Mouse (Mus musculus): ENCODE measurements around the gene Pfdn4.

Gene Pfdn4

DNA sequence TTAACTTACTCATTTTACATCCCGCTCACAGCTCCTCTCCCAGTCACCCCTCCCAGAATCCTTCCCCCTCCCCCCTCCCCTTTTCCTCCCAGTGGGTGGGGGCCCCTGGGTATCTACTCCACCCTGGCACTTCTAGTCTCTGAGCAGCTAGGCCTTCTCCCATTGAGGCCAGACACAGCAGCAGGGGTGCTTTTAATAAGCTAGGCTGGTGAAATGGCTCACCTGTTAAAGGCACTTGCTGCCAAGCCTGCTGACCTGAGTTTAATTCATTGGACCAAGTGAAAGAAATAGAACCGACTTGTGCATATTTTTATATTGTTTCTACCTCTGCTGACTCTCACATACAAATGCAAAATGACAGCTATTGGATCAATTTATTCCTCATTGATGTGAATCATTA, 52.9 kb downstream of the Pfdn4 start:
- DNase-seq (ENCODE audit: low read depth) = no peak

DNA sequence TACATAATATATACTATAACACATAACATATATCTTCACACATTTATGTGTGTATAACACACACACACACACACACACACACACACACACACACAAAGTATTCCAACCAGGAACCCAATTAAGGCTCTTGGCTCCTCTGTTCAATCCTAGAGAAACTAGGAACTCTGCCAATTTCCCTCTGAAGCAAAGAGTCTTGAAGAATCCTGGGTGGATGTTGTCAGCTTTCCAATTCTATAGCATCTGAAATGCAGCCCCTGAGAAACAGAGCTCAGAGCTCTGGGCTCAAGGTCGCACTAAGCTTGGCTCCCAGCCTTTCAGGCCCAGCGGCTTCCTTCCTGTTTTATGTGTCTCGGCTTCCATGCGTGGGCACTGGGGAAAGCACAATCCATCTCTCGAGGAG, 54.0 kb downstream of the Pfdn4 start:
- DNase-seq (ENCODE audit: low read depth) = no peak

DNA sequence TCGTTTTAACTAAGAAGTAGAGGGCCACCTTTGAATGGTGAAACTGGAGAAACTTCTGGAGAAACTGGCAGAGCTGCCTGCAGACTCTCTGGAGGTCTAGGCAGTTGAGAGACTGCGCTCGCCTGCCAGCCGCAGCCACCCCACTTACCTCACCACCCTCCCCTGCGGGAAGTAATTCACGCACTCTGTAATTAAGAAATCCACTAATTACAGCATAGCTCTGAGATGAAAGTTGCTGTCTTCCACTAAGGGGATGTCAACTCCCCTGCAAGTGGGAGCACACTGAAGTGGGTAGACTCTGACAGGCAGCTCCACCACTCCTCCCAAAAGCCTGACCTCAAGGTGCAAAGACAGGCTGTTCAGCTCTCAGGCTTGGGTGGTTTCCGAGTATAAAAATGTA, 55.9 kb downstream of the Pfdn4 start:
- DNase-seq (ENCODE audit: low read depth) = no peak

DNA sequence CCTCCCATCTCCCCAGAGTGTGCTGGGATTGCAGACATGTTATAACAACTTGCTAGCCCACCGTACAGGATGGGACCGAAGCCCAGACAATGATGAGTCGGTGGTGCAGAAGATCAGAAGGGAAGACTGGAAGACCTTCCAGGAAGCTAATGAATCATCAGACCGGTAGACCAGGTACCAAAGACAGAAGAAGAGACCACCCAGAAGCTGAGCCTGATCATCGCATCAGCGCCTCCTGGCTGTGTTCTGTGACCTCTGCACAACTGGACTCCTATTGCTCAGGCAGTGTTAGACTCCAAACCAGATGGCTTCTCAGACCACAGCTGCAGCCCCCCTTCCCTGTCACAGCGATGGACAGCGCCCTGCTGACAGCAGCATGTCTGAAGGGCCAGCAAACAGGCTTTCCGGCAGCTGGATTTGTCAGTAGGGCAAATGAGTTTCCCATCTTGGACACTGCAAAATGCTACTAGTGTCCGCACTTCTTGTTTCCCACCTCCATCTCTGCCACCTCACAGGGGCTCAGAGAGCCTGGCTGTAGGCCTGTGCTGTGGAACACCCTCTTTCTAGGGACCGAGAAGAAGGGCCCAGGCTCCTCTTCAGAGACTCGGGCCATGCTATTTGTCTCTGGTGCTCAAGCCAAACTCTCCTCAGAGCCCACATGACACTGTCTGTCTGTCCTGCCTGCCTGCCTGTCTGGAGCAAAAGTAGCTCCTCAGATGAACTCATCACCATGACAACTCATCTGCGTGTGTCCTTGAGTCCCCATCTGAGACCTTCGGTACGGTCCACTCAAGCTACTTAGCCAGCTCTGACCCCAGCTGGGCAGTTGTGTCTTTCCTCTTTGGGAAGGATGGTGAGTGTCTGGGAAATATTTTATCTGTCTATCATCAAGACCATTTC, 68.0 kb downstream of the Pfdn4 start:
- DNase-seq (ENCODE audit: low read depth) = no peak

DNA sequence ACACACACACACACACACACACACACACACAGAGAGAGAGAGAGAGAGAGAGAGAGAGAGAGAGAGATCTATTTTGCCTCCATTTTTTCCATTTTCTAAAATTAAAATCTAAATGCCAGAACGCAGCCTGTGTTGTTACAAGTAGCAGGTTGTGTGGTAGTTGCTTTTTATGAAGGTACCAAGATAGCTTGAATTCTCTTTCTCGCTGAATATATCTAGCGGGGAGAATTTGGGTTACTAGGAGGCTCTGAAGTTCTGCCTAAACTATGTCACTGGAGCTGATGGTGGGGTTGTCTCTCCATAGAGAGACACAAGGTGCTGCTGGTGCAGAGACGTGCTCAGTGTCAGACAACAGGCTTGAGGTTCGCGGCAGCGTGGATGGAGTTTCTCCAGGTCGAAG, 68.8 kb downstream of the Pfdn4 start:
- no peak for DNase-seq (ENCODE audit: low read depth)

Measured in fibroblast of lung, adult 2 months (primary cell).